In genomic region chr3:138430360-138430976, GRCm38 (mm10) we compare ENCODE assay signal across 31 mouse cellular contexts. TPM values are rescaled to one million over a fixed set of nuclear protein-coding genes. Genes with fewer than 3 reads are reported as not detected.
DNase-seq lines count a peak whose midpoint lies in the region; ATAC-seq and TF ChIP-seq lines count a peak whose summit lies in the region.
"Had no signal": no experiment of that assay in that cellular context is flagged by ENCODE, and none has a peak within 500 bp of the region (broad histone marks: within the 10 kb centered on the region; RNA-seq: fewer than 3 reads in every experiment).

No protein-coding gene starts in this region.

- no peaks in the 10 kb centered on the region for H3K9me3 ChIP-seq in intestine, embryonic 15.5 days
- H3K9me3 ChIP-seq in intestine, postnatal 0 days (ENCODE audit: control insufficient read depth), result no peaks in the 10 kb centered on the region
- H3K9me3 ChIP-seq in liver, embryonic 11.5 days (ENCODE audit: control insufficient read depth, low read length), result no peaks in the 10 kb centered on the region
- no peaks in the 10 kb centered on the region for H3K9me3 ChIP-seq in intestine, embryonic 16.5 days (ENCODE audit: control insufficient read depth, low read length)
- H3K9me3 ChIP-seq: forebrain, embryonic 10.5 days; forebrain, embryonic 13.5 days; G1E; hindbrain, embryonic 12.5 days; hindbrain, embryonic 15.5 days had no signal

- no peak overlapping the region for H3K9ac ChIP-seq in intestine, embryonic 15.5 days
- H3K9ac ChIP-seq in intestine, postnatal 0 days (ENCODE audit: low read depth, low read length), result no peak overlapping the region
- no peak overlapping the region for H3K9ac ChIP-seq in liver, adult 2 months (ENCODE audit: low read depth, low read length)
- H3K9ac ChIP-seq in liver, embryonic 11.5 days (ENCODE audit: low read depth, low read length), result no peak overlapping the region
- no peak overlapping the region for H3K9ac ChIP-seq in intestine, embryonic 16.5 days (ENCODE audit: low read depth, low read length)
- H3K9ac ChIP-seq: forebrain, embryonic 13.5 days; hindbrain, embryonic 12.5 days; hindbrain, embryonic 15.5 days had no signal

- no peaks in the 10 kb centered on the region for H3K4me1 ChIP-seq in intestine, embryonic 15.5 days (replicated peaks)
- H3K4me1 ChIP-seq in intestine, postnatal 0 days (replicated peaks; ENCODE audit: control insufficient read depth, insufficient read depth, low read length), result no peaks in the 10 kb centered on the region
- H3K4me1 ChIP-seq in liver, adult 2 months (ENCODE audit: control insufficient read depth, insufficient read depth, low read length), result peaks cover 3% of the 10 kb centered on the region; the same call in 1 of the 2 replicates
- H3K4me1 ChIP-seq in liver, embryonic 11.5 days (replicated peaks; ENCODE audit: control insufficient read depth, insufficient read depth, low read length), result no peaks in the 10 kb centered on the region
- H3K4me1 ChIP-seq in intestine, embryonic 16.5 days (ENCODE audit: control insufficient read depth, insufficient read depth, low read length), result no peaks in the 10 kb centered on the region; the same call in 1 of the 2 replicates
- H3K4me1 ChIP-seq: forebrain, embryonic 10.5 days; forebrain, embryonic 13.5 days; hindbrain, embryonic 12.5 days; hindbrain, embryonic 15.5 days had no signal

- H3K27me3 ChIP-seq in intestine, embryonic 15.5 days (replicated peaks), result no peaks in the 10 kb centered on the region
- H3K27me3 ChIP-seq in intestine, postnatal 0 days (replicated peaks; ENCODE audit: control insufficient read depth, insufficient read depth, low read length), result no peaks in the 10 kb centered on the region
- H3K27me3 ChIP-seq in liver, adult 2 months (ENCODE audit: control insufficient read depth, insufficient read depth, low read length), result no peaks in the 10 kb centered on the region
- no peaks in the 10 kb centered on the region for H3K27me3 ChIP-seq in liver, embryonic 11.5 days (replicated peaks; ENCODE audit: control insufficient read depth, insufficient read depth, low read length)
- no peaks in the 10 kb centered on the region for H3K27me3 ChIP-seq in intestine, embryonic 16.5 days (replicated peaks; ENCODE audit: control insufficient read depth, insufficient read depth, low read length)
- H3K27me3 ChIP-seq: CH12.LX; forebrain, embryonic 13.5 days; hindbrain, embryonic 12.5 days; hindbrain, embryonic 15.5 days had no signal

- ATAC-seq in intestine, embryonic 15.5 days, result peak; percentile 71
- no peak for ATAC-seq in intestine, postnatal 0 days
- no peak for ATAC-seq in liver, embryonic 11.5 days (replicated peaks; ENCODE audit: low FRiP score)
- ATAC-seq in intestine, embryonic 16.5 days, result peak; percentile 79
- ATAC-seq: forebrain, embryonic 13.5 days; forebrain, embryonic 16.5 days had no signal

- WGBS in intestine, embryonic 15.5 days, result 52% methylated on average over 6 of the region's 6 CpGs
- 33% methylated on average over 6 of the region's 6 CpGs for WGBS in intestine, postnatal 0 days
- 16% methylated on average over 6 of the region's 6 CpGs for WGBS in liver, adult 2 months
- 79% methylated on average over 6 of the region's 6 CpGs for WGBS in liver, embryonic 11.5 days
- WGBS in intestine, embryonic 16.5 days, result 43% methylated on average over 6 of the region's 6 CpGs

- no peaks in the 10 kb centered on the region for H3K79me2 ChIP-seq in liver, adult 2 months (ENCODE audit: control insufficient read depth, insufficient read depth, low read length)

- no peaks in the 10 kb centered on the region for H3K36me3 ChIP-seq in intestine, embryonic 15.5 days
- no peaks in the 10 kb centered on the region for H3K36me3 ChIP-seq in intestine, postnatal 0 days (ENCODE audit: control insufficient read depth, insufficient read depth)
- H3K36me3 ChIP-seq in liver, adult 2 months (ENCODE audit: control insufficient read depth, insufficient read depth, low read length), result peaks cover 23% of the 10 kb centered on the region
- H3K36me3 ChIP-seq in liver, embryonic 11.5 days (ENCODE audit: control insufficient read depth, insufficient read depth, low read length), result no peaks in the 10 kb centered on the region
- H3K36me3 ChIP-seq in intestine, embryonic 16.5 days (ENCODE audit: control insufficient read depth, insufficient read depth, low read length), result no peaks in the 10 kb centered on the region
- H3K36me3 ChIP-seq: forebrain, embryonic 10.5 days; G1E; hindbrain, embryonic 12.5 days; hindbrain, embryonic 15.5 days had no signal

- H3K4me2 ChIP-seq in intestine, embryonic 15.5 days (replicated peaks), result no peak overlapping the region
- no peak overlapping the region for H3K4me2 ChIP-seq in intestine, postnatal 0 days (replicated peaks; ENCODE audit: low read depth)
- H3K4me2 ChIP-seq in liver, embryonic 11.5 days, result no peak overlapping the region
- no peak overlapping the region for H3K4me2 ChIP-seq in intestine, embryonic 16.5 days (ENCODE audit: low read depth, low read length)
- H3K4me2 ChIP-seq: forebrain, embryonic 13.5 days; heart, embryonic 11.5 days; hindbrain, embryonic 12.5 days; hindbrain, embryonic 15.5 days had no signal

- no peak for TF ChIP-seq POLR2A in liver, adult 2 months (IDR thresholded peaks at IDR 0.05; ENCODE audit: extremely low read depth, insufficient read depth, low read length)

- TF ChIP-seq CTCF in intestine, postnatal 0 days (IDR thresholded peaks at IDR 0.05; ENCODE audit: low read depth), result no peak
- no peak for TF ChIP-seq CTCF in liver, adult 2 months (IDR thresholded peaks at IDR 0.05; ENCODE audit: low read depth, low read length)

- DNase-seq in liver, adult 2 months (ENCODE audit: extremely low read depth, low read depth, low spot score), result peak; percentile 77
- no peak for DNase-seq in liver, embryonic 11.5 days (ENCODE audit: low spot score)
- DNase-seq in frontal cortex, postnatal 36 days (ENCODE audit: low spot score in 2 of 2), result no peak
- DNase-seq: adrenal gland, postnatal 10 days; adrenal gland, postnatal 36 days; B cell, adult 2 months; cerebellum, adult 18-20 months; cerebellum, adult 9-10 months; cerebellum, postnatal 14 days; gastrocnemius, adult 2 months; gastrocnemius, postnatal 14 days; heart, adult 11 months had no signal

- H3K27ac ChIP-seq in intestine, embryonic 15.5 days, result no peak overlapping the region
- no peak overlapping the region for H3K27ac ChIP-seq in intestine, postnatal 0 days (ENCODE audit: low read depth, low read length)
- H3K27ac ChIP-seq in liver, adult 2 months (replicated peaks; ENCODE audit: insufficient read depth, low read depth, low read length), result no peak overlapping the region
- no peak overlapping the region for H3K27ac ChIP-seq in liver, embryonic 11.5 days (ENCODE audit: low read depth, low read length)
- no peak overlapping the region for H3K27ac ChIP-seq in intestine, embryonic 16.5 days (ENCODE audit: low read length)
- H3K27ac ChIP-seq: forebrain, embryonic 10.5 days; forebrain, embryonic 13.5 days; gastrocnemius, adult 2 months; hindbrain, embryonic 12.5 days; hindbrain, embryonic 15.5 days had no signal

- no peak overlapping the region for H3K4me3 ChIP-seq in intestine, embryonic 15.5 days (replicated peaks)
- no peak overlapping the region for H3K4me3 ChIP-seq in intestine, postnatal 0 days (ENCODE audit: low read depth, low read length)
- no peak overlapping the region for H3K4me3 ChIP-seq in liver, adult 2 months (ENCODE audit: insufficient read depth, low read depth, low read length)
- H3K4me3 ChIP-seq in liver, embryonic 11.5 days (ENCODE audit: low read depth, low read length), result no peak overlapping the region
- no peak overlapping the region for H3K4me3 ChIP-seq in intestine, embryonic 16.5 days (ENCODE audit: low read length)
- H3K4me3 ChIP-seq: forebrain, embryonic 10.5 days; forebrain, embryonic 13.5 days; gastrocnemius, adult 2 months; hindbrain, embryonic 12.5 days; hindbrain, embryonic 15.5 days had no signal

RNA-seq across cellular contexts. Expression of gene Adh5, which starts 12.4 kb away (rescaled TPM):
- polyA plus RNA-seq in intestine, embryonic 15.5 days (2015; fragmentation: Nextera tagmentation; extraction: Ambion mirVana), result 215 and 222 TPM in 2 replicates
- 105 and 111 TPM in 2 replicates for polyA plus RNA-seq in intestine, postnatal 0 days (2015; fragmentation: Nextera tagmentation; extraction: Ambion mirVana)
- 435 and 567 TPM in 2 replicates for total RNA-seq in liver, adult 2 months (2014; rRNA removed)
- polyA plus RNA-seq in liver, adult 2 months (2012; rRNA removed), result 144 and 156 TPM in 2 replicates
- 176 and 184 TPM in 2 replicates for polyA plus RNA-seq in liver, embryonic 11.5 days (2014; fragmentation: Nextera tagmentation; extraction: Ambion mirVana)
- 220 and 233 TPM in 2 replicates for polyA plus RNA-seq in intestine, embryonic 16.5 days (2015; fragmentation: Nextera tagmentation; extraction: Ambion mirVana)

RNA-seq across cellular contexts. Expression of gene Adh4, which starts 15.2 kb away (rescaled TPM):
- polyA plus RNA-seq in intestine, embryonic 15.5 days (2015; fragmentation: Nextera tagmentation; extraction: Ambion mirVana), result 0.13 and 0.31 TPM in 2 replicates
- 0.51 TPM in 1 of 2 replicates, not detected in the other for polyA plus RNA-seq in intestine, postnatal 0 days (2015; fragmentation: Nextera tagmentation; extraction: Ambion mirVana)
- 198 and 305 TPM in 2 replicates for total RNA-seq in liver, adult 2 months (2014; rRNA removed)
- polyA plus RNA-seq in liver, adult 2 months (2012; rRNA removed), result 74.6 and 79.5 TPM in 2 replicates
- not detected in 2 replicates for polyA plus RNA-seq in liver, embryonic 11.5 days (2014; fragmentation: Nextera tagmentation; extraction: Ambion mirVana)
- 0.20 and 0.54 TPM in 2 replicates for polyA plus RNA-seq in intestine, embryonic 16.5 days (2015; fragmentation: Nextera tagmentation; extraction: Ambion mirVana)
- total RNA-seq: G1E; gastrocnemius, adult 2 months; gastrocnemius, postnatal 14 days; gastrocnemius, postnatal 4 days; heart, adult 8-10 months; heart, postnatal 25 days; hematopoietic stem cell, adult 5-6 weeks had no signal
- polyA plus RNA-seq: embryonic facial prominence, embryonic 11.5 days; embryonic facial prominence, embryonic 14.5 days; forebrain, embryonic 10.5 days; forebrain, embryonic 13.5 days; forebrain, embryonic 16.5 days; G1E; heart, embryonic 11.5 days; heart, embryonic 14.5 days; heart, postnatal 0 days; hindbrain, embryonic 12.5 days; hindbrain, embryonic 15.5 days had no signal

RNA-seq across cellular contexts. Expression of gene Metap1, which starts 58.8 kb away (rescaled TPM):
- polyA plus RNA-seq in intestine, embryonic 15.5 days (2015; fragmentation: Nextera tagmentation; extraction: Ambion mirVana), result 48.0 and 48.4 TPM in 2 replicates
- 29.0 and 29.6 TPM in 2 replicates for polyA plus RNA-seq in intestine, postnatal 0 days (2015; fragmentation: Nextera tagmentation; extraction: Ambion mirVana)
- total RNA-seq in liver, adult 2 months (2014; rRNA removed), result 31.4 and 32.5 TPM in 2 replicates
- polyA plus RNA-seq in liver, adult 2 months (2012; rRNA removed), result 11.7 and 12.5 TPM in 2 replicates
- polyA plus RNA-seq in liver, embryonic 11.5 days (2014; fragmentation: Nextera tagmentation; extraction: Ambion mirVana), result 51.8 and 54.1 TPM in 2 replicates
- polyA plus RNA-seq in intestine, embryonic 16.5 days (2015; fragmentation: Nextera tagmentation; extraction: Ambion mirVana), result 48.0 and 49.7 TPM in 2 replicates

Comparison
In these comparisons a context has a peak if more than half of its experiments do, and no peak if none do; other contexts are left out.
1. ATAC-seq: peak in intestine, embryonic 15.5 days (single experiment) and intestine, embryonic 16.5 days (single experiment); none in intestine, postnatal 0 days (single experiment) and liver, embryonic 11.5 days (single experiment).
2. RNA of gene Adh4, which starts 15.2 kb away (polyA plus RNA-seq): 74.6 to 79.5 TPM in liver, adult 2 months; 0.51 TPM in intestine, postnatal 0 days, 0.13 to 0.31 TPM in intestine, embryonic 15.5 days, 0.20 to 0.54 TPM in intestine, embryonic 16.5 days and not detected in liver, embryonic 11.5 days; every median in the first group is over 10 times any median in the second.